Mouse (Mus musculus): ENCODE results near the gene Olfr635. TPM values are rescaled to one million over a fixed set of nuclear protein-coding genes. Genes with fewer than 3 reads are reported as not detected.
"Not testable (repeated sequence)": the region's sequence is repeated elsewhere in the genome, so short reads cannot be mapped to it uniquely, and the experiment has no call there.

Gene Olfr635
- polyA plus RNA-seq (2011; ENCODE audit: insufficient read length, low read depth, missing spikeins): not detected in 2 replicates

- H3K27ac ChIP-seq (ENCODE audit: insufficient read depth, low read length): no peak within 1 kb of the TSS
- H3K4me1 ChIP-seq (ENCODE audit: control insufficient read depth, insufficient read depth, low read length): no peaks in the 10 kb centered on the region
- TF ChIP-seq CTCF (IDR thresholded peaks at IDR 0.05; ENCODE audit: borderline replicate concordance, insufficient read depth, low read length) (no peak), POLR2A (IDR thresholded peaks at IDR 0.05; ENCODE audit: low read depth, low read length) (no peak)
- no peak within 1 kb of the TSS for H3K4me3 ChIP-seq (ENCODE audit: insufficient read depth, low read length)
Measured at GRCm38 (mm10) chr7:103970852-103971251, at the start of gene Olfr635. Gene Olfr635, plus strand, starts transcription at chr7:103971152.

- Histone ChIP-seq H3K27ac (ENCODE audit: insufficient read depth, low read length) (no peak within 1 kb of the TSS), H3K4me1 (ENCODE audit: control insufficient read depth, insufficient read depth, low read length) (no peaks in the 10 kb centered on the region), H3K4me3 (ENCODE audit: insufficient read depth, low read length) (no peak within 1 kb of the TSS)
- no peak for TF ChIP-seq CTCF (IDR thresholded peaks at IDR 0.05; ENCODE audit: borderline replicate concordance, insufficient read depth, low read length)
- TF ChIP-seq POLR2A (IDR thresholded peaks at IDR 0.05; ENCODE audit: low read depth, low read length): no peak
Measured at GRCm38 (mm10) chr7:103928525-103928924, 42.4 kb upstream of the Olfr635 start, which contains the start of gene Olfr631. Gene Olfr631, plus strand, starts transcription at chr7:103928825.

- Histone ChIP-seq H3K4me3 (ENCODE audit: insufficient read depth, low read length) (no peak within 1 kb of the TSS), H3K4me1 (ENCODE audit: control insufficient read depth, insufficient read depth, low read length) (no peaks in the 10 kb centered on the region), H3K27ac (ENCODE audit: insufficient read depth, low read length) (no peak within 1 kb of the TSS)
- TF ChIP-seq CTCF (IDR thresholded peaks at IDR 0.05; ENCODE audit: borderline replicate concordance, insufficient read depth, low read length) (no peak), POLR2A (IDR thresholded peaks at IDR 0.05; ENCODE audit: low read depth, low read length) (no peak)
Measured at GRCm38 (mm10) chr7:103934264-103934663, 36.7 kb upstream of the Olfr635 start, which contains the start of gene Olfr632. Gene Olfr632, plus strand, starts transcription at chr7:103934347.

- no peak; the same call in 1 of the 2 replicates for TF ChIP-seq CTCF (IDR thresholded peaks at IDR 0.05; ENCODE audit: borderline replicate concordance, insufficient read depth, low read length)
- no peak for TF ChIP-seq POLR2A (IDR thresholded peaks at IDR 0.05; ENCODE audit: low read depth, low read length)
- no peak overlapping the region for H3K4me3 ChIP-seq (ENCODE audit: insufficient read depth, low read length)
- no peaks in the 10 kb centered on the region for H3K4me1 ChIP-seq (ENCODE audit: control insufficient read depth, insufficient read depth, low read length)
- no peak overlapping the region for H3K27ac ChIP-seq (ENCODE audit: insufficient read depth, low read length)
Measured at GRCm38 (mm10) chr7:103942730-103943129, 28.2 kb upstream of the Olfr635 start.

GRCm38 (mm10) chr7:103944137-103944536 lies 26.8 kb upstream of the Olfr635 start, which contains the start of gene Olfr633:
Gene Olfr633, plus strand, starts transcription at chr7:103944437.
- Histone ChIP-seq H3K4me1 (ENCODE audit: control insufficient read depth, insufficient read depth, low read length) (no peaks in the 10 kb centered on the region), H3K27ac (ENCODE audit: insufficient read depth, low read length) (no peak within 1 kb of the TSS), H3K4me3 (ENCODE audit: insufficient read depth, low read length) (no peak within 1 kb of the TSS)
- no peak for TF ChIP-seq POLR2A (IDR thresholded peaks at IDR 0.05; ENCODE audit: low read depth, low read length)
- TF ChIP-seq CTCF (IDR thresholded peaks at IDR 0.05; ENCODE audit: borderline replicate concordance, insufficient read depth, low read length): no peak

GRCm38 (mm10) chr7:103966873-103967272 lies 4.1 kb upstream of the Olfr635 start:
- H3K4me1 ChIP-seq (ENCODE audit: control insufficient read depth, insufficient read depth, low read length); H3K27ac ChIP-seq (ENCODE audit: insufficient read depth, low read length); H3K4me3 ChIP-seq (ENCODE audit: insufficient read depth, low read length): not testable (repeated sequence)

- no peak for TF ChIP-seq POLR2A (IDR thresholded peaks at IDR 0.05; ENCODE audit: low read depth, low read length)
- no peak for TF ChIP-seq CTCF (IDR thresholded peaks at IDR 0.05; ENCODE audit: borderline replicate concordance, insufficient read depth, low read length)
- Histone ChIP-seq H3K4me1 (ENCODE audit: control insufficient read depth, insufficient read depth, low read length) (no peaks in the 10 kb centered on the region), H3K4me3 (ENCODE audit: insufficient read depth, low read length) (no peak overlapping the region), H3K27ac (ENCODE audit: insufficient read depth, low read length) (no peak overlapping the region)
Measured at GRCm38 (mm10) chr7:103971782-103972181, 830 bp downstream of the Olfr635 start.

- no peak for TF ChIP-seq CTCF (IDR thresholded peaks at IDR 0.05; ENCODE audit: borderline replicate concordance, insufficient read depth, low read length)
- TF ChIP-seq POLR2A (IDR thresholded peaks at IDR 0.05; ENCODE audit: low read depth, low read length): no peak
- Histone ChIP-seq H3K4me3 (ENCODE audit: insufficient read depth, low read length) (no peak within 1 kb of the TSS), H3K27ac (ENCODE audit: insufficient read depth, low read length) (no peak within 1 kb of the TSS), H3K4me1 (ENCODE audit: control insufficient read depth, insufficient read depth, low read length) (no peaks in the 10 kb centered on the region)
Measured at GRCm38 (mm10) chr7:103998446-103998845, 27.5 kb downstream of the Olfr635 start, which contains the start of gene Olfr638. Gene Olfr638, plus strand, starts transcription at chr7:103998746.

GRCm38 (mm10) chr7:103999124-103999523 lies 28.2 kb downstream of the Olfr635 start:
- Histone ChIP-seq H3K27ac (ENCODE audit: insufficient read depth, low read length) (no peak overlapping the region), H3K4me1 (ENCODE audit: control insufficient read depth, insufficient read depth, low read length) (no peaks in the 10 kb centered on the region), H3K4me3 (ENCODE audit: insufficient read depth, low read length) (no peak overlapping the region)
- TF ChIP-seq POLR2A (IDR thresholded peaks at IDR 0.05; ENCODE audit: low read depth, low read length): no peak
- no peak for TF ChIP-seq CTCF (IDR thresholded peaks at IDR 0.05; ENCODE audit: borderline replicate concordance, insufficient read depth, low read length)

- Histone ChIP-seq H3K4me3 (ENCODE audit: insufficient read depth, low read length) (no peak within 1 kb of the TSS), H3K4me1 (ENCODE audit: control insufficient read depth, insufficient read depth, low read length) (no peaks in the 10 kb centered on the region), H3K27ac (ENCODE audit: insufficient read depth, low read length) (no peak within 1 kb of the TSS)
- TF ChIP-seq CTCF (IDR thresholded peaks at IDR 0.05; ENCODE audit: borderline replicate concordance, insufficient read depth, low read length) (no peak), POLR2A (IDR thresholded peaks at IDR 0.05; ENCODE audit: low read depth, low read length) (no peak)
Measured at GRCm38 (mm10) chr7:104017203-104017602, 46.3 kb downstream of the Olfr635 start, which contains the start of gene Olfr639. Gene Olfr639, minus strand, starts transcription at chr7:104017303.
